Mouse (Mus musculus) bone marrow macrophage, adult 2 months (primary cell): ENCODE data around the gene Myf5. TPM values are rescaled to one million over a fixed set of nuclear protein-coding genes. Genes with fewer than 3 reads are reported as not detected.

ENCODE experiments used
- H3K27ac ChIP-seq: 2 replicates; pipeline ENCODE4 v1.5.1; 2012; ENCODE audit warnings: low read depth, low read length; ENCODE audit not compliant: insufficient read depth
- H3K4me1 ChIP-seq: 2 replicates; pipeline ENCODE4 v1.6.1; 2012; ENCODE audit warnings: low read length; ENCODE audit not compliant: control insufficient read depth, insufficient read depth
- H3K4me3 ChIP-seq: 2 replicates; pipeline ENCODE4 v1.5.1; 2012; ENCODE audit warnings: mild to moderate bottlenecking, low read length, moderate library complexity; ENCODE audit not compliant: insufficient read depth
- CTCF ChIP-seq: IDR thresholded peaks from 2 replicates; pipeline ENCODE4 v1.5.1; 2012; ENCODE audit warnings: low read depth, mild to moderate bottlenecking, low read length, moderate library complexity
- POLR2A ChIP-seq: IDR thresholded peaks from 2 replicates; pipeline ENCODE4 v1.6.1; 2012; ENCODE audit warnings: mild to moderate bottlenecking, low read depth, low read length, borderline replicate concordance
- polyA plus RNA-seq: library from polyadenylated mRNA; stranded (reverse); fragments of >200 nt; gene quantifications from 2 replicates; pipeline ENCODE4 v1.2.4, GENCODE M21; 2012; ENCODE audit not compliant: missing spikeins, insufficient read depth, insufficient read length

Gene Myf5
- not detected in 2 replicates for polyA plus RNA-seq

- no peak within 1 kb of the TSS for H3K4me3 ChIP-seq
- no peaks in the 10 kb centered on the region for H3K4me1 ChIP-seq
- H3K27ac ChIP-seq: no peak within 1 kb of the TSS
- TF ChIP-seq CTCF (no peak), POLR2A (no peak)
Measured at GRCm38 (mm10) chr10:107485870-107486269, at the start of gene Myf5. TSS of gene Myf5 (minus strand) at chr10:107486134.

GRCm38 (mm10) chr10:107528758-107529157, 42.8 kb upstream of the Myf5 start:
- H3K4me3 ChIP-seq: no peak overlapping the region
- no peak for TF ChIP-seq CTCF
- TF ChIP-seq POLR2A: no peak
- H3K27ac ChIP-seq: no peak overlapping the region
- no peaks in the 10 kb centered on the region for H3K4me1 ChIP-seq

DNA sequence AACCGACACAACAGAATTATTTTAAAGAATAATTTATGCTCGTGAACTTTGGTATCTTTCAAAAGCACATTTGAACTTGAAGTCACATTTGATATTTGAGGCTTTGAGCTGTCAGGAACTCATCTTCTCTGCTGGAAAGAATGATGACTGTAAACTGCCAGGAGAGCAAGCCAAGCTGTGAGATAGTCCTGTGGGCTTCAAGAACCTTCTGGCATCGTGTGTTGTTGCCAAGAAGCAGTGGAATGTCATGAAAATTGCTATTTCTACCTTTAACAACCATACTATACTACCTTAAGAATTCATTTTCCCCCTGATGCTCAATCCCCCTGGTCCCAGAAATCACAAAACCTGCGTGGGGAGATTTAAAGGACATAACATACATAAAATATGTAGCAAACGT, 33.3 kb upstream of the Myf5 start:
- Histone ChIP-seq H3K4me1 (no peaks in the 10 kb centered on the region), H3K27ac (no peak overlapping the region), H3K4me3 (no peak overlapping the region)
- TF ChIP-seq CTCF: no peak
- no peak for TF ChIP-seq POLR2A

DNA sequence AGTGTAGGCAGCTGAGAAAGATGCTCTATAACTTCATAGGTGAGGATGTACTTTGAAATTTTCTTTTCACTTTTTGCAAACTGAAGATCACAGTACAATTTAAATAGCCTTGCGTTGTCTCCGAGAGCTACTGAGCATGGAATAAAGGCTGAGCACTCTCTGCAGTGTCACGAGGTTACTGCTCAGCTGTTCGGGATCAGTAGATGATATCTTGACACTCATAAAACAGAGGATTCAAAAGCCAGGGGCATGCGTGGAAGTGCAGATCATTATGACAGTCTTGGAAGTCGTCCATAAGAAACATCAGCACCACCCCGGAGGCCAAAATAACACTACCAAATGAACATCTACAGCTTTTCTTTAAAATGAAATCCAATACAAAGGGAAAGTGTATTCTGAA, 30.7 kb upstream of the Myf5 start:
- H3K4me1 ChIP-seq: no peaks in the 10 kb centered on the region
- TF ChIP-seq POLR2A (no peak), CTCF (no peak)
- no peak overlapping the region for H3K4me3 ChIP-seq
- H3K27ac ChIP-seq: no peak overlapping the region

DNA sequence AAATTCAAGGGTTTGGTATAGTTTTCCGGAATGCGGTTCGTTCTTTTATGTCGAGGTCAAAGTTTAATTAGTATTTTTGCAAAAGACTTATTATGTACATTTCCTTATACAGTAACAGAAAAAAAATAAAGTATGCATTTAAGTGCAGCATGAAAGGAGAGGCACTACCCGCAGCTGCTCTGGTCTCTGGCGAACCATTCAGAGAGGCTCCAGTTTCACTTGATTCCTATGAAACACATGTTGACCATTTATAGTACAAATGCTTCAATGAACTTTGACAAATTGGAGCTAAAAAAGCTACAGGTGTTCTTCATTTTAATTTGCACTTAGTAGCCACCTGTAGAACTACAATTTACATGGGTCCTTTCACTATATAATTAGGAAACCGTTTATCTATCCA, 28.8 kb upstream of the Myf5 start:
- H3K27ac ChIP-seq: no peak overlapping the region
- H3K4me3 ChIP-seq: no peak overlapping the region
- H3K4me1 ChIP-seq: no peaks in the 10 kb centered on the region
- TF ChIP-seq POLR2A (no peak), CTCF (no peak)

- Histone ChIP-seq H3K4me3 (no peak overlapping the region), H3K4me1 (no peaks in the 10 kb centered on the region), H3K27ac (no peak overlapping the region)
- no peak for TF ChIP-seq CTCF
- TF ChIP-seq POLR2A: no peak
Measured at GRCm38 (mm10) chr10:107506397-107506796, 20.5 kb upstream of the Myf5 start.

- Histone ChIP-seq H3K4me1 (no peaks in the 10 kb centered on the region), H3K27ac (no peak overlapping the region), H3K4me3 (no peak overlapping the region)
- TF ChIP-seq POLR2A (no peak), CTCF (no peak)
Measured at GRCm38 (mm10) chr10:107503430-107503829, 17.5 kb upstream of the Myf5 start.

- no peaks in the 10 kb centered on the region for H3K4me1 ChIP-seq
- TF ChIP-seq CTCF (no peak), POLR2A (no peak)
- no peak overlapping the region for H3K27ac ChIP-seq
- H3K4me3 ChIP-seq: no peak overlapping the region
Measured at GRCm38 (mm10) chr10:107502193-107502592, 16.3 kb upstream of the Myf5 start.

- Histone ChIP-seq H3K4me3 (no peak overlapping the region), H3K4me1 (no peaks in the 10 kb centered on the region), H3K27ac (no peak overlapping the region)
- no peak for TF ChIP-seq POLR2A
- TF ChIP-seq CTCF: no peak
Measured at GRCm38 (mm10) chr10:107499656-107500055, 13.7 kb upstream of the Myf5 start.

DNA sequence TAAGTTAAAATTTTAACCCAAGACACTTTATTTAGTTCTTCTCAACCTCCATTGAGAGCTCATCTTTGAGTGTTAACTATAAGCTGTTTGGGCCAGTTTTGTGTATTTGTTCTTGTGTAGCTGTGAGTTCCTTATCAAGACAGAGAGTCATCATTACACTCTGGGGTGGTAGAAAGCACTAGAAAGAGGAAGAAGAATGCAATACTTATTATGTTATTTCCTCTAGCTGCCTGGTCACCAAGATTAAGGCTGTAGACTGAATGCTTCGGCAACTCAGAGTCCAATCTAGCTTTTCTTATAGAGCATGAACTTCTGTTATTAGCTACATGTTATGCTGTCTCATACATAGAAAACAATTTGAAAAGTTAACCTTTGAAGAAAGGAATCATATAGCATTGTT, 10.5 kb upstream of the Myf5 start:
- Histone ChIP-seq H3K4me1 (no peaks in the 10 kb centered on the region), H3K4me3 (no peak overlapping the region)
- no peak for TF ChIP-seq CTCF
- TF ChIP-seq POLR2A: no peak

GRCm38 (mm10) chr10:107494568-107494967, 8.6 kb upstream of the Myf5 start, which contains the start of gene Myf6:
TSS of gene Myf6 (minus strand) at chr10:107494737.
- Histone ChIP-seq H3K27ac (no peak within 1 kb of the TSS), H3K4me3 (no peak within 1 kb of the TSS), H3K4me1 (no peaks in the 10 kb centered on the region)
- no peak for TF ChIP-seq POLR2A
- TF ChIP-seq CTCF: no peak

More for the DNA sequence above, 10.5 kb upstream of the Myf5 start:
- no peak overlapping the region for H3K27ac ChIP-seq
